Mouse (Mus musculus) cortical plate, adult 2 months (tissue): ENCODE results near the gene Tubgcp6.

Source experiments
- CTCF ChIP-seq: fragments of 200-500 bp; IDR thresholded peaks from 2 replicates; pipeline ENCODE4 v1.5.1; 2011; ENCODE audit warnings: mild to moderate bottlenecking, control low read depth, low read length; ENCODE audit not compliant: insufficient read depth; ENCODE audit errors: extremely low read depth
- POLR2A ChIP-seq: fragments of 200-500 bp; IDR thresholded peaks from 2 replicates; pipeline ENCODE4 v1.6.1; 2011; ENCODE audit warnings: mild to moderate bottlenecking, low read length, control low read depth; ENCODE audit not compliant: insufficient read depth; ENCODE audit errors: extremely low read depth

DNA sequence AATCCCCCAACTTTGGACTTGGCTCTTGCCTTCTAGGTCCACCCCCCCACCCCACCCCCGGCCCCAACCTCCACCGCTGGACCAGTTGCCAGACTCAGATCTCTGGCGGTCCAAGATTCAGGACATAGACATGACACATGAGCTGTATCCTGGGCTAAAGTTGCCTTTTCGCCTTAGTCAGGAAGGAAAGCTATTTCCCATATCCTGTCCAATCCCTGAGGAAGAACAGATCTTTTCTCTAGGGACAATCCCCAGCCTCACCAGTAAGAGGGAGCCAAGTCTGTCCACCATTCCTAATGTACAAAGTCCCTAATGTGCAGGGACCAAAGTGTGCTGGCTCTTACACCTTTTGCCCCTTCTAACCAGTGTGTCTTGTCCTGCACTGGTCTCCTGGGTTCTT, 19.0 kb upstream of the Tubgcp6 start:
- TF ChIP-seq POLR2A (no peak), CTCF (no peak)
